Mouse (Mus musculus) gastrocnemius, adult 2 months (tissue): ENCODE results near the gene Mmrn2. TPM values are rescaled to one million over a fixed set of nuclear protein-coding genes. Genes with fewer than 3 reads are reported as not detected.

ENCODE experiments used
- DNase-seq: peaks from one replicate; pipeline ENCODE4 v3.0.0; 2022
- H3K27ac ChIP-seq: fragments of 200-600 bp; 2 replicates; pipeline ENCODE4 v1.8.1; 2022; ENCODE audit warnings: mild to moderate bottlenecking
- H3K4me3 ChIP-seq: fragments of 200-600 bp; 2 replicates; pipeline ENCODE4 v1.8.1; 2022; ENCODE audit warnings: mild to moderate bottlenecking, moderate library complexity
- CTCF ChIP-seq: fragments of 200-600 bp; IDR thresholded peaks from 2 replicates; pipeline ENCODE4 v1.8.1; 2022; ENCODE audit warnings: antibody characterized with exemption, mild to moderate bottlenecking, moderate library complexity
- intact Hi-C: fragments of 180-260 bp; cut with DNase I; formaldehyde crosslinking; loops from one replicate; pipeline ENCODE4 v1.15.1; 2025
- total RNA-seq, 2 experiments: library from RNA; stranded (reverse); gene quantifications; 2 replicates each; pipeline ENCODE4 v1.2.3; 2021

Gene Mmrn2
- total RNA-seq, 2 experiments from 2014 or later: 10.3 to 12.4 TPM

DNA sequence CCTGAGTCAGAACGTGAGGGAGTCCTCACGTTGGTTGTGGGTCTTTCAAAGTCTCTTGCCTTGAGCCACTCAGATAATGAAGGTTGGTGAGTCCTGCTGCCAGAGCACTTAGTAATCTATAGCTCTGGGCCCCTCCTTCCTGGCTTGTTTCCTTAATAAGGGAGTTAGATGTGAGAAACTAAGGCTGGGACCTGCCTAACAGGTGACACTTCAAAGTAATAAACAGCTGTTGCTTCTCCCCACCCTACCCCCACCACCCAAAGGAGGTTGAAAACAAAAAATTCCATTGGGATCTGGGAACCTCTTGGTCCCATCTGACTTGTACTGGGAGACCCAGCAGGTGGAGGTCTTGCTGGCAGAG, 10.1 kb upstream of the Mmrn2 start:
- no peak overlapping the region for H3K27ac ChIP-seq
- no peak for DNase-seq
- no peak for TF ChIP-seq CTCF
- intact Hi-C loops: loop anchor here (10.0 kb wide), 1 partner anchor 280 kb away; the partner anchor contains the start of gene Anxa8
- H3K4me3 ChIP-seq: no peak overlapping the region

DNA sequence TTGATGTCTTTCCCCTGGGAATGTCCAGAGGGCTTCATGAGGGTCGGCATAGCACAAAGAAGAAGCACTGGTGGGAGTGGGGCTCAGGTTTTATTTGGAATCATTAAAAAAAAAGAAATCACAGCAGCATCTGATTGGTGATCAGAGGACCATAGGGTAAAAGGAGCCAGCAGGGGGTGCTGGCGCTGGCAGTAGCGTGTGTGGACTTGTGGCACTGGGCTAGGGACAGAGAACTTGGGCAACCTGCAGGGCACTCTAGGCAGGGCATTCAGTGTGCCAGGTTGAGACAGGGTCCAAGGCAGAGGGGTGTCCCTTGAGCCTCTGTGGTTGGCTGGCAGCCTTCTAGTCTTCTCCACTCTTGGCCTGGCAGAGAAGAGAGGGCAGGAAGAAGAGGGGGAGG, 5.1 kb upstream of the Mmrn2 start:
- Histone ChIP-seq H3K4me3 (no peak overlapping the region), H3K27ac (no peak overlapping the region)
- intact Hi-C loops: no loop called here
- peak; percentile 39 for TF ChIP-seq CTCF
- no peak for DNase-seq

DNA sequence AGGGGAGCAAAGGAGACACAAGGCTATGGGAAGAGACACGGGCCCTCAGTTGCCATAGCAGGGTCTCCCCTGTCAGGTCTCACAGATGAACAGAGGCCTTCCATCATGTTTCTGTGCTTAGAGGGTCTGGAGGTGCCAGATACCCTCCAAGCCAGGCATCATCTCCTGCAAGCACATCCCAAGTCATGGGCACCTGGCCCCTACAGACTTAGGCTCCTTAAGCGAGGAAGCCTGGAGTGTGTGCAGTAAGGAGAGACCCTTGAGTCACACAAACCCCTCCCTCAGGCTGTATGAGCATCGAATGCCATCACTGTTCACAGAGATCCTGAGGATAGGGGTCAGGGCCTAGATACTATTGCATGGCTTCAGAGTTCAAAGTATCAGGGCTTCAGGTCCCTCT, 4.3 kb upstream of the Mmrn2 start:
- intact Hi-C loops: no loop called here
- DNase-seq: no peak
- no peak for TF ChIP-seq CTCF
- Histone ChIP-seq H3K27ac (no peak overlapping the region), H3K4me3 (no peak overlapping the region)

DNA sequence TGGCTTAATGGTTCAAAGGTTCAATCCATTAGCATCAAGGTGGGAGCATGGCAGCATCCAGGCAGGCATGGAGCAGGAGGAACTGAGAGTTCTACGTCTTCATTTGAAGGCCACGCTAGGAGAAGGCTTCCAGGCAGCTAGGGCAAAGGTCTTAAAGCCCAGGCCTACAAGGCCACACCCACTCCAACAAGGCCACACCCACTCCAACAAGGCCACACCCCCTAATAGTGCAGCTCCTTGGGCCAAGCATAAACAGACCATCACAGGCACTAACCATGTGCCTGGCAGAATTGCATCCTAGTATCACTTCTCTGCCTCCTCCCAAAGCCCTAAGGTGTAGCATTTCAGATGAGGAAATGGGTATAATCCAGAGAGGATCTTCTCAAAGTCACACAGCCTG, 3.5 kb upstream of the Mmrn2 start:
- DNase-seq: no peak
- TF ChIP-seq CTCF: no peak
- H3K4me3 ChIP-seq: no peak overlapping the region
- no peak overlapping the region for H3K27ac ChIP-seq
- intact Hi-C loops: loop anchor here (1.0 to 2.0 kb wide), 2 partner anchors 30 to 199 kb away; no protein-coding TSS in a partner anchor

DNA sequence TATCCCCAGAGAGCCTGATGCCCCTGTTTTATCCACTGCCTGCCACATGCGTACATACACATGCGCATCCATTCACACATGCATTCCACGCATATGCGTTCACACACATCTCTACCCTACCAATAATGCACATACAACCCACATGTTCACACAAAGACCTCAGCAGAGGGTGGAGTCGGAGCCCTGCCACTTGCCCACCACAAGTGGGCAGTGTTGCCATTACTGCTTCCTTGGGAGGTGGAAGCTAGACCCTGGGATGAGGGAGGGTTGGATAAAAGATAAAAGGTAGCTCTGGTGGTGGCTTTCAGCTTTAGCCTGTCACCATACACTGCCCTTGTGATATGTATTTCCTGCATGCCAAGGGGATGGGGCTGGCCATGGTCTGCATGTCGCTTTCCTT, 2.6 kb upstream of the Mmrn2 start:
- Histone ChIP-seq H3K4me3 (no peak overlapping the region), H3K27ac (no peak overlapping the region)
- DNase-seq: peak; percentile 72
- peak; percentile 95 for TF ChIP-seq CTCF
- intact Hi-C loops: loop anchor here (1.0 to 2.0 kb wide), 2 partner anchors 29 to 198 kb away; no protein-coding TSS in a partner anchor

DNA sequence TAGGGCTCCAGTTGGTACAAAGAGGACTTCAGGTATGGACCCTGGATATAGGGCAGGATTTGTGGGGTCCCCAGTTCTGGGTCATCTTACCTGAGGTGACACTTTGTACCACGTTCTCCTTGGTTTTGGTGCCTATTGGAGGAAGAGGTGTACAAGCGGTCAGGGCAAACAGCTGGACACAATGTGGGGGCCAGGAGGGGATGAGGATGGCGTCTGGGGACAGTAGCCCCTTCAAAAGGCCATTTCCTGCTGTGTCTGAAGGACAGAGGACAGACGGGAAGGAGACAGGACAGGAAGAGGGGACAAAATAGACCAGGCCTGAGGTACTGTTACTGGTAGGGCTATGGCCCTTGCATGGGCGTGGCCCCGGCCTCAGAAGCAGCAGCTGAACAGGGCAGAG, 1.7 kb upstream of the Mmrn2 start:
- intact Hi-C loops: loop anchor here (2.0 kb wide), 1 partner anchor 197 kb away; no protein-coding TSS in a partner anchor
- H3K27ac ChIP-seq: peak overlapping the region; percentile 84
- no peak for TF ChIP-seq CTCF
- peak overlapping the region; percentile 70 for H3K4me3 ChIP-seq
- no peak for DNase-seq

DNA sequence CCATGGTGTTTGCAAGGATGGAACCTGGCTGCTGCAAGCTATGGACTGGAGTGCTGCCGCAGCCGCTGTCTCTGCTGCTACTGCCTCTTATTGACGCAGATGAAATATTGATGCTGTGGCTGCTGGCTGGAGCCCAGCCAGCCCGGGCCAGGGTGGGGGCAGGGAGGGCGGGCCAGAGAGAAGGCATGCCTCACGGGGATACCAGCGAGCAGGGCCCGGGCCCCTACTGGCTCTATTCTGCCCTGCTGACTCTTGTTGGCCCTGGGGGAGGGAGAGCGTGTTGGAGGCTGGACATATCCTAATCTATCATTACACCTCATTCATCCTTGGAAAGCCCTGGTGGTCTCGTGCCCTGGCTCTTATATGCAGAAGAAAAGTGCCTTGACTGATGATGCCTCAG, 688 bp upstream of the Mmrn2 start, which contains the start of gene Sncg:
Sncg (minus strand) TSS at position 213 of the 400 bp plus-strand sequence.
- intact Hi-C loops: no loop called here
- no peak for TF ChIP-seq CTCF
- DNase-seq: no peak
- H3K27ac ChIP-seq: peak within 1 kb of the TSS; percentile 84
- peak within 1 kb of the TSS; percentile 70 for H3K4me3 ChIP-seq

DNA sequence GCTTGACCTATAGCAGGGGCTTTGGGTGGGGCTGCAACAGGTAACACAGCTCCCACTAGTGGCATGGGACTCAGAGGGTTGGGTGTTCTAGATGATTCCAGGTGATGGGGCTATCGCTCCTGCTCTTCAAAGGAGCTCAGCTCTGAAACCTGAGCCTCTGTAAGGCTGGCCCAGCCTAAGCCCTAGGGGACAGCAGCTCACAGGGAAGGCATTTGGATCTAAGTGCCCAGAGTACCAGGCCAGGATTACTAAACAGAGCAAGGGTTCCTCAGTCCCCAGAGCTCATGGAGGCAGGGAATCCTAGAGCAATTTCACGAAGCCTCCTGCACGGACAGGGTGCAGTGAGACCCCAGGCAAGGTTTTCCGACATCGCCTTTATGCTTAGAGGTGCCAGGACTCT, 676 bp downstream of the Mmrn2 start:
- intact Hi-C loops: no loop called here
- H3K27ac ChIP-seq: peak overlapping the region; percentile 84
- no peak for DNase-seq
- peak overlapping the region; percentile 70 for H3K4me3 ChIP-seq
- TF ChIP-seq CTCF: peak; percentile 21; the same call in 1 of the 2 replicates

DNA sequence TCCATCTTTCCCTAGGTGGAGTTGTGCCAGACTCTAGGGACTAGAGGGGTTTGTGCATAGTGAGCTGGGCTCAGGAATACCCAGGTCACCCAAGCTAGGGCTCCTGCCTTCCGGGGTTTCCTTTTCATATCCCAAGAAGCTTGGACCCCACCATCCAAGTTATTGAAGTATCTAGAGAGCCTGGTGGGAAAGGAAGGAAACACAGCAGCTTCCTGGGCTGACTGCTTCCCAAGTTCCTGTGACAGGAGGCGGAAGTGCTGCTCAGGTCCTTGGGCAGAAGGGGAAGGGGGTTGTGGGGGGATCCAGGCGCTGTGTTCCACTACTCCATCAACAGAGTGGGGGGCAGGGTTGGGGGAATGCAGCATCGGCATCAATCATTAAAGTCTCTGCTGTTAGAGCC, 1.9 kb downstream of the Mmrn2 start:
- DNase-seq: no peak
- Histone ChIP-seq H3K4me3 (peak overlapping the region; percentile 70), H3K27ac (peak overlapping the region; percentile 84)
- intact Hi-C loops: no loop called here
- no peak for TF ChIP-seq CTCF

DNA sequence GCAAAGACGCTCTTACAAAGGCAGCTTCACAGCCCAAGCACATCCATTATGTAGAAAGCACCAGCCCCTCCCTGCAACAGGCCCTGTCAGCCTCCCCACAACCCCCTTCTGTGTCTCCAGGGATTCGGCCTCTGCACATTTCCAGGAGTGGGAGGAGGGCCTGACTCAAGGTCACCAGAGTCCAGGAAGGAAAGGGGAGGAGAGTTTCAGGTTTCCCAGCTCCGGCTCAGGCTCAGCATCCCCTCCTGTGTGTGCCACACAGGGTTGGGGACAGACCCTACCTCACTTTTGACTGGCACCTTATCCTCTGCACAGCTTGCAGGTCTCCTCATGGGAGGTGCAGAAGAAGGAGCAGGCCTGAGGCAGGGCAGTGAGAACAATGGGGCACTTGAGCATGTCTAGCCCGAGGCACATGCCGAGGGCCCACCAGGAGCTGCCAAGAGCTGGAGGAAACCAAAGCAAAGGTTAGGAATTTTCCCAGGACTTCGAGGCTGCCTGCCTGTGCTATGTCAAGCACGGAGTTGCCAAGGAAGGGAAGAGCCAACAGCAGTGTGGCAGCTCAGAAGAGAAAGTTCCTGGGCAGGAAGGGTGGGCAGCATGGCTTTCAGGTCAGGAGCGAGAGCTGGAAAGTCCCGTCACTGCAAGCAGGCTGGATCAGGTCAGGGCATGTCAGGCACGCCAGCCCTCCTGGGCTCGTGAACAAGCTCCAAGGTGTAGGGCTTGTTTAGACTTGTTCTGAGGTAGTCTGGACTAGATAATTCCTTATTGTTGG, 3.5 kb downstream of the Mmrn2 start:
- DNase-seq: peak; percentile 48
- TF ChIP-seq CTCF: no peak
- intact Hi-C loops: no loop called here
- H3K27ac ChIP-seq: peak overlapping the region; percentile 84
- peak overlapping the region; percentile 70 for H3K4me3 ChIP-seq

DNA sequence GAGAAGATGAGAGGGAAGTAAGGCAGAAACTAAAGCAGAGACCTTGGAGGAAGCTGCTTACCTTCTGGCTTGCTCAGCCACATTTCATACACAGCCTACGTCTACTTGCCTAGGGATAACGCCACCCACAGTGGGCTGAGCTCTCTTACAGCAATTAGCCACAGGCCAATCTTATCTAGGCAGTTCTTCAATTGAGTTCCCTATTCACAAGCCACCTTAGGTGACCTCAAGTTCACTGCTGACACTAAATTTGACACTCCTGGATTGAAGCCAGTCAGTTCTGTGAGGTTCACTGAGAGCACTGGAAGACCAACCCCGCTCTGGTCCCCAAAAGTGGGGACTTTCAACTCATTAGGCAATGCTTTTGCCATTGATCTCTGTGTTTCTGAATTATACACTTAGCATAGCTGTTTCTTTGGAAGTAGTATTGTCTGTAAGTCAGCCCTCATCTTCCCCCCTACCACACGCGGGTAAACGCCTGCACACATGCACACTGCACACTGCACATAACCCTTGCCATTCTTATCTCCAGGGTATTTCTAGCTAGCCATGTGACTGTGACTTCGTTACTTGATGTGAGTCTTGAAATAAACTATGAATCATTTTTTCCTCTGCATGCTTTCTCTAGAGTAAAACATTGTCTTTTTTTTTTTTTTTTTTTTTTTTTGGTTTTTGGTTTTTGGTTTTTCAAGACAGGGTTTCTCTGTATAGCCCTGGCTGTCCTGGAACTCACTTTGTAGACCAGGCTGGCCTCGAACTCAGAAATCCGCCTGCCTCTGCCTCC, 7.8 kb downstream of the Mmrn2 start:
- Histone ChIP-seq H3K27ac (peak overlapping the region; percentile 35; the same call in 1 of the 2 replicates), H3K4me3 (no peak overlapping the region)
- TF ChIP-seq CTCF: no peak
- DNase-seq: no peak
- intact Hi-C loops: no loop called here

DNA sequence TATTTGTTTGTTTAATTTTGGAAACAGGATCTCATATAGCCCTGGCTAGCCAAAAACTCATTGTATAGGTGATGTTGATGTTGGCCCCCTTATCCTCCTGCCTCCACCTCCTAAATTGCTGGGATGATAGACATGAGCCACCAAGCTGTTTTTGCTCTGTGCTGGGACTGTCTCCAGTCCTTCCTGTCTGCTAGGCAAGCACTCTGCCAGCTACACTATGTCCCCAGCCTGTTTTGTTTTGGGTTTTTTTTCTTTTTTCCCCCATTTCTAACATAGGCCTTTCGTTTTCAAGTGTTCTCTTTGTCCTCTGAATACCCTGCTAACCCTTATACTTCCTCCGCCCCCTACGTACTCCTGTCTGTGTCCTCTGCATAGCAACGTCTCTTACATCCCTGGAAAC, 18.0 kb downstream of the Mmrn2 start:
- intact Hi-C loops: no loop called here
- Histone ChIP-seq H3K4me3 (no peak overlapping the region), H3K27ac (no peak overlapping the region)
- TF ChIP-seq CTCF: no peak
- no peak for DNase-seq

DNA sequence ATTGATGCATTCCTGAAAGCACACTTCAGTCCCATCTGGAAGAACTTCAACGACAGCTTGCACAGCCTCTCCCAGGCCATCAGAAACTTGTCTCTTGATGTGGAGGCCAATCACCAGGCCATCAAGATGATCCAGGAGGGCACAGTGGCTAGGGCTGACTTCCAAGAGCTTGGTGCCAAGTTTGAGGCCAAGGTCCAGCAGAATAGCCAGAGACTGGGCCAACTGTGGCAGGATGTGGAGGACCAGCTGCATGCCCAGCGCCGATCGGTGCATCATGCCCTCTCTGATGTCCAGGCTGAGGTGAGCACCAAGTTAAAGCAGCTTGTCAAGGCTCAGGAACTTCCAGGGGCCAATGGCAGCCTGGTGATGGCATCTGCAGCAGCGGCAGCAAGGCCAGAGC, 22.6 kb downstream of the Mmrn2 start:
- Histone ChIP-seq H3K27ac (no peak overlapping the region), H3K4me3 (no peak overlapping the region)
- intact Hi-C loops: no loop called here
- peak; percentile 47 for DNase-seq
- no peak for TF ChIP-seq CTCF
